Mouse (Mus musculus) megakaryocyte, embryonic 14.5 days (primary cell): ENCODE data around the gene Larp4.

Source experiments
- FLI1 ChIP-seq: IDR thresholded peaks from 2 replicates; pipeline ENCODE4 v1.6.1; 2012; ENCODE audit warnings: low read length, inconsistent platforms, mixed read lengths
- GATA1 ChIP-seq: IDR thresholded peaks from 3 replicates; pipeline ENCODE4 v1.6.1; 2012; ENCODE audit warnings: mixed read lengths, low read length, inconsistent platforms, borderline replicate concordance

- TF ChIP-seq GATA1 (no peak), FLI1 (no peak)
Measured at GRCm38 (mm10) chr15:100061377-100061776, 91.5 kb downstream of the Larp4 start.
